In the genomic region with DNA sequence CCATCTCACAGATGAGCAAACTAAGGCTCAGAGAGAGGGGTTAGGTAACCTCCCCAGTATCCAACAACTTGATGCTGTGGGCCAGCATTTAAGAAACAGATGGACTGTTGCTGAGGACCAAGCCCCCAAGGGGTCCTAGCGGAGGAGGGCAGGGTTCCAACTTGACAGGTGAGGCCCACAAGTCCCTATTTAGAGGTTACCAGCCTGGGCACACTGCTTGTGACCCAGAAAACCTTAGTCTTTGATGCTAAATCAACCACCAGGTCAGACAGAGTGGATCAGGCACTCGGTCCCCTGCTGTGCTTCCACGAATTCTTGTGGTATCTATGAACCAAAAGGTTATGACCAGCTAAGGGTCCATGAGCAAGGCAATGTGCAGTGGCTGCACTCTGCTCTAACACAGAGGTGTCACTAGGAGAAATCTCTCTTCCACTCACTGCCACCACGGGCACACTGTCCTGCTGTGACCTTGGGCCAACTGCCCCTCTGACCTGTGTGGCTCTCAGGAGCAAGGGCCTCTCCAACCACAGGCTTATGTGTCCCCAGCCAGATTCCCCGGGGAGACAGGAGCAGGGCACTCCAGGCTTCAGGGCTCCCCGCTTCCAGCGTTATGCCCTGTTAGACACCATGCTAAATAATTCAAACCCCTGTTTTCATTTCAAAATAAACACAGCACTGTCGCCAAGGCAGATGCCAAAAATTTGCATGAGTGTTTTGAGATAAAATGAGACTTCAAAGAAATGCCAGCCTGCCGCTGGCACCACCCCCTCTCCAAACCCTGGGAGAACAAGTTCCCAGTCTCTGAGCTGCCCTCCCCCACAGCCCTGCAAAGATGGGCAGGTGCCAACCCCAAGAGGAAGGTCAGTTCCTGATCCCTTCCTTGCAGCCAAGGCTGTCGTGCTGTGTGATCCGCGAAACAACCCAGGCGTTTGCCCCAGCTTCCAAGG, we compare ENCODE assay signal across 9 mouse cellular contexts. TPM values are rescaled to one million over a fixed set of nuclear protein-coding genes. Genes with fewer than 3 reads are reported as not detected.
DNase-seq lines count a peak whose midpoint lies in the region; ATAC-seq and TF ChIP-seq lines count a peak whose summit lies in the region.
"Had no signal": no experiment of that assay in that cellular context is flagged by ENCODE, and none has a peak within 500 bp of the region (broad histone marks: within the 10 kb centered on the region; RNA-seq: fewer than 3 reads in every experiment).

No protein-coding gene starts in this region.

- H3K4me1 ChIP-seq in cortical plate, adult 2 months (ENCODE audit: control insufficient read depth, insufficient read depth, low read length) = peaks cover 34% of the 10 kb centered on the region
- peaks cover 81% of the 10 kb centered on the region for H3K4me1 ChIP-seq in neural tube, embryonic 13.5 days (replicated peaks)

- TF ChIP-seq CTCF in cortical plate, adult 2 months (IDR thresholded peaks at IDR 0.05; ENCODE audit: extremely low read depth, insufficient read depth, low read length) = no peak

- peak; percentile 76 for DNase-seq in ovary, postnatal 36 days (ENCODE audit: low spot score)
- no peak for DNase-seq in ovary, postnatal 14 days (ENCODE audit: low spot score)
- peak; percentile 88 to 90 for DNase-seq in heart, postnatal 10 days
- DNase-seq in left cerebral cortex, postnatal 10 days (ENCODE audit: extremely low spot score in 1 of 2, low spot score in 2 of 2) = peak; percentile 64 to 76
- DNase-seq in embryo, embryonic 11 days = no peak
- no peak for DNase-seq in thymus, postnatal 14 days

- no peaks in the 10 kb centered on the region for H3K36me3 ChIP-seq in neural tube, embryonic 13.5 days

- WGBS in neural tube, embryonic 13.5 days = 40% methylated on average over 13 of the region's 13 CpGs

- intact Hi-C loops in heart, postnatal 10 days (cut with DNase I) = loop anchor here (5.0 kb wide), 1 partner anchor 92 kb away; no protein-coding TSS in a partner anchor
- intact Hi-C loops in left cerebral cortex, postnatal 10 days (cut with DNase I) = loop anchor here (5.0 kb wide), 2 partner anchors 33 to 92 kb away; no protein-coding TSS in a partner anchor

- no peak for TF ChIP-seq POLR2A in cortical plate, adult 2 months (IDR thresholded peaks at IDR 0.05; ENCODE audit: extremely low read depth, insufficient read depth, low read length)

- H3K9ac ChIP-seq in neural tube, embryonic 13.5 days = peak overlapping the region; percentile 96

- H3K4me2 ChIP-seq in neural tube, embryonic 13.5 days = peak overlapping the region; percentile 91

- no peak for ATAC-seq in neural tube, embryonic 13.5 days (ENCODE audit: low read depth)

- no peaks in the 10 kb centered on the region for H3K9me3 ChIP-seq in neural tube, embryonic 13.5 days

- H3K4me3 ChIP-seq in cortical plate, adult 2 months (ENCODE audit: insufficient read depth, low read length) = peak overlapping the region; percentile 69; the same call in 1 of the 2 replicates
- H3K4me3 ChIP-seq in neural tube, embryonic 13.5 days = peak overlapping the region; percentile 92

- H3K27ac ChIP-seq in cortical plate, adult 2 months (ENCODE audit: insufficient read depth, low read length) = peak overlapping the region; percentile 5; the same call in 1 of the 2 replicates
- H3K27ac ChIP-seq in neural tube, embryonic 13.5 days (replicated peaks) = peak overlapping the region; percentile 98
- H3K27ac ChIP-seq: kidney, postnatal 0 days had no signal

- no peaks in the 10 kb centered on the region for H3K27me3 ChIP-seq in neural tube, embryonic 13.5 days

RNA-seq across cellular contexts. Expression of a gene that starts 4.0 kb away (rescaled TPM):
- 74.6 and 76.1 TPM in 2 replicates for polyA plus RNA-seq in cortical plate, adult 2 months (2012; rRNA removed)
- 100 to 1,000 TPM; 112 to 125 TPM for total RNA-seq in heart, postnatal 10 days (2021)
- 100 to 1,000 TPM; 131 to 146 TPM for total RNA-seq in left cerebral cortex, postnatal 10 days (2021)
- polyA plus RNA-seq in neural tube, embryonic 13.5 days (2015; fragmentation: Nextera tagmentation; extraction: Ambion mirVana) = 29.2 and 30.4 TPM in 2 replicates

Comparison
In these comparisons a context has a peak if more than half of its experiments do, and no peak if none do; other contexts are left out.
1. DNase-seq: peak in ovary, postnatal 36 days (single experiment), heart, postnatal 10 days (2 of 2) and left cerebral cortex, postnatal 10 days (2 of 2); none in ovary, postnatal 14 days (single experiment), embryo, embryonic 11 days (single experiment) and thymus, postnatal 14 days (single experiment).